Mouse (Mus musculus): ENCODE measurements at regions not wholly inside any gene's neighbourhood (a gene's known extent, or its start where the extent isn't known, plus 50 kb on each side); places are given as distances from the start of the nearest gene placed in this dataset.

DNA sequence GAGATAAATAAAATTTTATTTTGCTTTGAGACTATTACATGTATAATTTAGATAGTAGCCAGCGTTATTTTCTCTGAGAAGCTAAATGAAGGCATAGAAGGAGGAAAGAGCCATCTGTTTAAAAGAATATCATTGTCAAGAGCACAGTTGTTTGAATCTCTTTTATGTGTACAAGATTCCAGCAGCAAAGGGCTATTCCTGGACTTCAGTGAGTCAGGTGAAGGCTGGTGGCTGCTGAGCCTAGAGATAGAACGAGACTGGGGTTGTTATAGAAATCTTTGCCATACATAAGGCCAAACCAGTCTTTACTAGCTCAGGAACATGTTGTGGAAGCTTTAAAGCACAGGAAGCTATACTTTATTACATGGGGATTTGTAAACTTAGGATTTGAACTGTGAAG is 261.6 kb downstream of the Adcyap1 start:
- DNase-seq = no peak

DNA sequence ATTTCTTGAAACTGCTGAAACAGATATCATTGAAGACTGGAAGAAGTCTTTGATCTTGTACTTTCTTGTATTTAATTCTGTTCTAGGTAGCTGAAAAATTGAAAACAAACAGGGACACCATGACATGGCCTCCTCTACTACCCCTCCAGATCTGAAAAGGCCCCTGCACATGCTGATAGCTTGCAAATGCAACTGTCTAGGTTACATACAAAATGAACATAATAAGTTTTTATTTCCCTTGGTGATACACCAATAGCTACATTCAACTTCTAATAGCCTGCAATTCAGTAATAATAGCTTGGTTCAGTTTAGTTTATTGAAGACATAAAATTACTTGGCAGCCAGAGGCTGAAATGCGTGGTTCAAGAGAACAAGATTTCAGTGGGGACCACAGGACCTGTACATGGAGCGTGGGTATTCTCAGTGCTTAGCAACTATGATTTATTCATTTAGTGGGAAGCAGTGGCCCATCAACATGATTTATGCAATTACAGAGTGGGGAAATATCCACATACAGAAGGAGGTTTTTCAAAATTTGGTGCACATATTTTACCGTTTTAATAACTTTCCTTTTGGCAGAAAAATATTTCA is 264.9 kb downstream of the Adcyap1 start:
- no peak for DNase-seq

DNA sequence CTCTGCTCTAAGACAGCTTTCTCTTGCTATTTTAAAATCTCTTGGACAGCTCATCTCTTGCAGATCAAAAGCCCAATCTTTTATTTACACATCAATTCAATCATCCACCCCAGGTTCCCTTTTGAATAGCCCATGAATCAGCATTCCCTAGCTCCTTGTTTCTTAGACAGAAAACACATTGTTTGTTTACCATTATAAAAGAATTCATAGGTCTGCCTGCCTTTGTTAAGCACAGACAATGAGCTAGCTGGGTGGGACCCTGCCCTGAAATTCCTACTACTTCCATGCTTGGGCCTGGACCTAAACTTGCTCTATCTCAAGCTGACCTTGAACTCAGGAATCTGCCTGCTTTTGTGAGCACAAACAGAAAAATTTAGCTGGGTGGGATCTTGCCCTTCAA is 283.6 kb downstream of the Adcyap1 start:
- no peak for DNase-seq

DNA sequence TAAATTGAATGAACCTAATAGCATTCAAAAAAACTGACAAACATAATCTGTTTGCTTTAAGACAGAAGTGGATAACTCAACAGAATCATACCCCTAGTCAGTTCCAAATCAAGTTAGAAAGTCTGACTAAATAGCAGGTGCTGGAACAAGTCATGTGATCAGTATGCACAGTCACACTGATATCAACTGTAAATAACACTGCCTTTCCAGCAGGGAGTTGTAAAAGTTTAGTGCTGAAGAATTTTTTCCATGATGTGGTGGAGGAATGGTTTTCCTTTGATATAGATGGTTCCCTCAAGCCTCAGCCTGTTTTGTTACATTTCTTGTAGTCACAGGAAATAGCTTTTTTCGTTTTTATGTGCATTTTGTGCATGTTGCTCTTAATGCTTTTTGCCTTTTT is 285.7 kb downstream of the Adcyap1 start:
- DNase-seq = no peak

DNA sequence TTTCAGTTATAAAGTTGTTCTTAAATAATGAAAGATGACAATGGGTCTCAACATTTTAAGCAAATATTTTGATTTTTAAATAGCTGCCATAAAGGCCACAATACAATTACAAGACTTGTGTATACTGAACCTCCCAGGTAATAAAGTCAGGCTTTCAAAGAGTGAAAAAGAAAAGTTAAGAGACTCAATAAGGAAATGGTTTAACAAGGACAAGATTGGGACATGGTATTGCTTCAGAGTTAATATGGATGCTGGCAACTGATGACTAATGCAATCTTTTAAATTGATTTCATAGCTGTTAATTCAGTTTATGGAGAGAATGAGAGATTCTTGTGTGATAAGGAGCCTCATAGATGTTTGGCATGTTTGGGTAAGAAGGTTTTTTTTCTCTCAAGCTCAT is 287.6 kb downstream of the Adcyap1 start:
- no peak for DNase-seq

DNA sequence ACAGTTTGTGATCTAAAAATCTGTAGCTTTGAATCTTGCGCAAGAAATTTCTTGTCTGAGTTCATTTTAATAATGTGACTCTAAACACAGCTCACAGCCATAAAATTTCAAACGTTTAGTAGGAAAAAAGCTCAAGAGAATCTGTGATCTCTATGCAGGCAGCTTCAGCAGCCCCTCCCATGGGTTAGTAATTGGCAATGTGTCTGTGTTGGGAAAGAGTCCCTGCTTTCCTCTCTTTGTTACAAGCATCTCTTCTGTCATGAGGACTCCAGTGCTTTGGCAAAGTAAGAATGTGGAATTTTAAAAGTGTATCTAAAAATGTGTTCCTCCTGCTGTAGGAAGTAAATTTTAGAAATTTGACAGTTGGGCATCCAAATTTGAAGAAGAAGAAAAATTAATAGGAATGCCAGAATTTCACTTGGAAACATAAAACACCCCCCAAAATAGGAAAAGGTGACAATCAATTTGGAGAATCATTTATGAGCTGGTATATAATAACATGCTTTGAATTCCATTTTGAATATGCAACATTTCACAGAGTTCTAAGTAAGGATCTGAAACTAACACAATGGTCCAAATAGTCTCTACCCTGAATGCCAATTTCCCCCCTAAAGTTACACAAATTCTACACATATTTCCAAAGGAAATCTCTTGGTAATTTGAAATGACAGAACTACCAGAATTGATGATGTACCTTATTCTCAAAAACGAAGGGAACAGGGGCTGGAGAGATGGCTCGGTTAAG is 291.3 kb downstream of the Adcyap1 start:
- no peak for DNase-seq

DNA sequence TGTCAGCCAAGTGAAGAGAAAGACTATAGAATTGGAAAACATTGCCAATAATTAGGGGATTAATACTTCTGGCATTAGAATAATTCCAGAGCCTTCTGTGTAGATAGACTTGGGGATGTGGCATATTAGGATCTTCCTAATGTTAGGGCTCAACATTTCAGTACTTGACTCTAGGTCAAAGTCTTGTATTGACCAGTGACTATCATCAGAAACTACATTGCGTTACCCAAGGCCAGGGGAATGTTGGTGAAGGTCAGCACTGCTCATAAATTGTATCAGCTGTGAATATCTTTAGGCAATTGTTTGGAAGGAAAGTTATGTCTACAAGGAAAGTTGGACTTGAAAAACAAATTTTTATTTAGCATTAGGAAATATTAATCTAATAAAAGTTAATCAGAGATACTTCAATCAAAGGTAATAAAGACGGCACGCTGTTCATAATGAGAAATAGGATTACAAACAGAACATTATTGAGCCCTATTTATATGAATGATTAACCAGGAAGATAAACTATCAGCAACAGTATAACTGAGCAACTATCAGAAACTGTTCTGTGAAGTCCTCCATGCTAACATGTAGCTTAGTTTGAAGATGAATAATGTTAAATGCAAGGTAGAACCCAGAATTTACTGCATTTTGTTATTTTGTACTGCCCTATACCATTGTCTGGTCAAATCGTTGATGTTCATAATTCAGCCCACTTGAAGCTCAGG is 310.2 kb downstream of the Adcyap1 start:
- DNase-seq = no peak

DNA sequence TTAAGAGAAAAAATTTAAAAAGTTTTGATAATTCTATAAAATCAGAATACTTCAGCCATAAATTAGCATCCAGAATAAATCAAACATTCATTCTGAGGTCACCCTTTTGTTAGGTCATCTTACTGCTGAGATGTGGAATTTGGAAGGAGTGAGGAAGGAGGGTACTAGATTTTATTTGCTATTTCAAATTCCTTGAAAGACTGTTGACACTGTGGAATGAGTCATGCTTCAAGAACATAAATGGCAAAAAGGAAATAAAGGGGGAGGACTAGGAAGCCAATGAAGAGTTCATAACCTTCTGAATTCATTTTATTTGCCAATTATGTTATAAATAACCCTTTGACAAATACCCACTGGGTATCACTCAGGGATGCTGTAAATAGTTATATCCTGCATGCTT is 324.6 kb downstream of the Adcyap1 start:
- DNase-seq = no peak

DNA sequence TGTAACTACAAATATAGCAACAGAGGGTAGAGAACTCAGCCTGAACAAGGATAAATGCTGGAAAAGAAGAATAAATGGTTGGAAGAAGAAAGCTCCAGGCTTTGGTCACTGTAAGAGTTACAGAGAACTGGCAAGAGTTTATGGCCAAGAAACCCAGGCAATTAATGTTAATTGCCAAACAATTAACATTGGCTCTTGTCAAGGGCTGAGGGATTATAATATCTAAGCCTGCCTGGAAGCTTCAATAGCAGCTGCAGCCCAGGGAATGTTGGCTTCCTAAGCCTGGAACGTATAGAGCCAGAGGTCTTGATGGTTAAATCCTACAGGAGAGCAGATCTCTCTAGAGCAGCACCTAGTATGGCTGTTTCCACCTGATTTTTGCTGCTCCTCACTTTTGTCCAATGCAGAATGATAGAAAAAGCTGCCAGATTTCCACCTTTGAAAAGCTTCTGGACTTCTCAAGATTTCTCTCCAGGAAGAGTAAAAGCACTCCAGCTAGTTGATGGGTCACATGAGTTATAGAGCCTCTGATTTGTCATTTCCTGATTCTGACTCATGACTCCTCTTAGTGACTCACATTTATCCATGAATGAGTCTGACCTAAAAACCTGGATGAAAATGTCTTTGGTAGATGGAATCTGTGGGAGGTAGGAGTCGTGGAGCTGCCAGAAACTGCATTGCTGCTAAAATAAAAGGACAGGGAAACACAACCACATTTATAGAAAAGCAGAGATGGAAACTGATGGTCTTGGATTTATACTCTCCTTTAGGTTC is 327.2 kb downstream of the Adcyap1 start:
- DNase-seq = no peak

DNA sequence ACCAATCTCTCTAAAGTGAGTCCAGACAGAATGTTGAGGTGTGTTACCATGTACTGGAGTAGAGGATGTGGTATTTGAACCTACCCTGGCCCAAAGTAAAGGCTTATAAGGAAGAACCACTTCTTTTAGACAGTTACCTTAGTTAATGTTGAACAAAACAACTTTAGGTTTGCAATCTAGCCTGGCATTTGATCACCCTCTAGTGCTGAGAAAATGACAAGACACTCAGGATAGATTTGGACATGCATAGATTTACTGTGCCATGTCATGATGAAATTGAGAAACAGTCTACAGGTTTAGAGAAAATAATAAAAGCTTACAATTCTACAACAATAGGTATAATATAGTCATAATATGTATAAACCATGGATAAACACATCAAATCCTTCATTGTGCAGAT is 333.7 kb downstream of the Adcyap1 start:
- DNase-seq = no peak

DNA sequence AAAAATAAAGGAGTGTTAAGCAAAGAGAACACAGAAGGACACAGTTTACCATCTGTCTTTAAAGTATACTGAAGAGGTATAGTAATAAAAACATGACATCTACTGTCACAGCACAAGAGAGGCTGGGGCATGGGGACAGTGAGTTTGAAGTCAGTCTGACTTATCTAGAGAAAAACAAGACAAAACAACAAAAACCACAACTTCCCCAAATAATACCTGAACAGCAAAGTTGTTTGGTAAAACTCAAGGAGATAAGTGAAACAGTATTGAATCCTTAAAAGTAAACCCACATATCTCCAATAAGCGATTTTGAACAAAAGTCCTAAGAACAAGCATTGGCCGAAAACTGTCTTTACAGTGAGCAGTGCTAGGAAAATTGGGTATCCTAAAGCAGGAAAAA is 336.1 kb downstream of the Adcyap1 start:
- no peak for DNase-seq

DNA sequence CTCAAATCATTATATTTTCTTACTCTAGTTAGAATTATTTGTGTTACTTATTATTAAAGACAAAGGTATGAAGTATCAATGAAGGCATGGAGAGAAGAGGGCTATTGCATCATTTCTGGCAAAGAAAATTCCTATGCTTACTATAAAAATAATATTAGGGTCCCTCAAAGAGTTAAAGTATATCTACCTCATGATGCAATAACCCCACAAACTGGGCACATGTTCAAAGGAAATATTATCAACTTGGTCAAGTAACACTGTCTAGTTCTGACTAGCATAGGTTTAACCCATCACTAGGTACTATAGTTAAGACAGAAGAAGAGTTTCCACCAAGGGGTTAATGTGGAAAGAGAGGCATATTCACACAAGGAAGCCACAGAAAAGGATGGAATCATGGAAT is 336.9 kb downstream of the Adcyap1 start:
- no peak for DNase-seq

DNA sequence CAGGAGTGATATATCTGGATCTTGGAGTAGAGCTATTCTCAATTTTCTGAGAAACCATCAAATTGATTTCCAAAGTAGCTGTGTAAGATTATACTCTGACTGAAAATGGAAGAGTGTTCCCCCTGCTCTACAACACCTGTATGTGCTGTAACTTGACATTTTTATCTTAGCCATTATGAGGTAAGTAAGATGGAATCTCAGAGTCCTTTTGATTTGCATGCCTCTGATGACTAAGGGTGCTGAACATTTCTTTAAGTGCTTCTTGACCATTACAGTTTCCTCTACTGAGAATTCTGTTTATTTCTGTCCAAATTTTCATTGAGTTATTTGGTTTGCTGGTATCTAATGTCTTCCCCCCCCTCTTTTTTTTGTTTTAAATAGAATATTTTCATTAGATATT is 343.0 kb downstream of the Adcyap1 start:
- DNase-seq = no peak

DNA sequence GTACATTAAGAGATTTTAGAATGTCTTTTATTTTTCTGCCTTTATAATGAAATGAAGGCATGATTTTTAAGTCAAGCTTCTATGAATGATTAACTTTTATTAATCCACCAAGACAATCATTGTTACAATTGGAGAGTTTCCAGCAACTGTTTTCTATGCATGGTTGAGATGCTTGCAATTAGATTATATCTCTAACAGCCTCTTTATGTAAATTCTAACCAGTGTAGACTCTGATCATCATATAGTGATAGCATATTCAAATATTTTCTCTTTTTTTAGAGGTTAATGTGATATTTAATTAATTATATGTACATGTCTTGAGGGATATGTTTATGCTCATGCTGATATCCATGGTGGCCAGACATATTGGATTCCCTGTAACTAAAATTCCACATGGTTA is 351.5 kb downstream of the Adcyap1 start:
- DNase-seq = no peak

DNA sequence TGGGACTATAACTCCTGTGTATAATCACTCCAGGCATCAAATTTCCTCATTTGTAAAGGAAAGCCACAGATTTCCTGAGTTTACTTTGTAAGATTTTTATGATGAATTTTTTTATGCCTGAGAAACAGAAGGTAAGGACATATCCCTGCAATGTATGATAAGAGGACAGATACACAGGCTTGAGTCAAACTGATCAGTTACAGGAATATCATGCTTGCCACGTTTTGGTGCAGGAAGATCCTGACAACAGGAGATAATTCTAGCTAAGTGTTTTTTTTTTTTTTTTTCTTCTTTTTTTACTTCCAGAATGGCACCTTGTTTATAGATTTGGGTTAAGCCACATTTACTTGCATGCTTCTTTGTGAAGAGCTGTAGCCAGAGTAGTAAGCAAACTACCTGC is 357.1 kb downstream of the Adcyap1 start:
- DNase-seq = no peak

DNA sequence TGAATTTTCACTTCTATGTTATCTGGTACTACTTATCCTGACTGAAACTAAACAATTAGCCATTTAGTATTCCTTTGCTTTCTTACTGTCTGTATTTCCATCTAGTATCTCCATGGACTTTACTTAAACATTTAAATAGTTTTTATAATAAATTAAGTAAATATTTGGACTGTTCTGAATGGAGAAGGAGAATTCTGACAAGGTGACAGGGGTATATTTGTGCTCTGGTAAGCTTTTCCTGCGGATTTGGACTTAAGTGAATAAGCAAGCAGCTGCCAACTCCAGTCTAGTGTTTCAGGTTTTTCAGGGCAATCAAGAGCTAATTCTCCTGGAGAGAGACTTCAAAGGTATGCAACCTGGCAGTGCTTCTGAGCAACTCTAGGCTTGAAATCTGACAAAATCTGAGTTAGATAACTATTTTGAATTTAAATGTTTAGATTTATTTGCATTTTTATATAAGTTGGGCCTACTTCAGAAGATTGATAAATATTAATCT is 364.5 kb downstream of the Adcyap1 start:
- DNase-seq = peak in 1 of 2 experiments; percentile 14

DNA sequence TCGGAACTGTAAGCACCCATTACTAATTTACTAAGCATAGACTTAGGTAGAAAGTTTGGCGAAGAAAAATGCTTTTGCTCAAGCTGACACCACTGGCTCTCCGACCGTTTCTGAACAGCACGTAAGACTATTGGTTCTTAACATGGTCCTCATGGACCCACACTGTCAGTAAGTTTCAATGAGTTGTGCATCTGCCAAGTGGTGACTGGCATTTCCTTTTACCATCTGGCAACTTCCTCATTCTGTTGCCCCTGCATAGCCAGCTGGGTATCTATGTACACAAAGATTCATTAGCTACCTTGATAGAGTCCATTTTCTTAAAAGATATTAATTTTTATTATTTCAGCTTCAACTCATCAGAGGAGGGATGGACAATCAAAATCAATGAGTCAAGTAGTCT is 381.2 kb downstream of the Adcyap1 start:
- DNase-seq = no peak

DNA sequence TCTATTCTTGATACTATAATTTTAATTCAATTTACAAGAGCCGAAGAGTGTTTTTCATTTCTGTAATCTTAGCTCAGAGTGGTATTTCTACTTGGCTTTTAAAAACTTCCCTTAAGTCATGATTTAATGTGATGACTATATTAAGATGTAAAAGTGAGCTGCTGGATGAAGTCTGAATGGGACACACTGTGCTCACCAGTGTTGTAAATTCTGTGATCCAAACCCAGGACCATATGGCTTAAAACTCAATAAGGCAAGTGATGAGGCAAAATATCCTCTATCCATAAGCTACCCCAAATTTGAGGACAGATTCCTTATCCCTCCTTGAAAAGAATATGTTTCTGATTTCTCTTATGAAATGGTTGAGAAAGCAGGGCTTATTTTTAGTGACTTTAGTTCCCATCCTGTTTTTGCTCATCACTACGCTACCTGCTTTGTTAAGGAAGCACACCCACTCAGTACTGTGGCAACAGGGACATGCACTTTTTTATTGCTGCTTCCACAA is 399.4 kb downstream of the Adcyap1 start:
- DNase-seq = no peak

DNA sequence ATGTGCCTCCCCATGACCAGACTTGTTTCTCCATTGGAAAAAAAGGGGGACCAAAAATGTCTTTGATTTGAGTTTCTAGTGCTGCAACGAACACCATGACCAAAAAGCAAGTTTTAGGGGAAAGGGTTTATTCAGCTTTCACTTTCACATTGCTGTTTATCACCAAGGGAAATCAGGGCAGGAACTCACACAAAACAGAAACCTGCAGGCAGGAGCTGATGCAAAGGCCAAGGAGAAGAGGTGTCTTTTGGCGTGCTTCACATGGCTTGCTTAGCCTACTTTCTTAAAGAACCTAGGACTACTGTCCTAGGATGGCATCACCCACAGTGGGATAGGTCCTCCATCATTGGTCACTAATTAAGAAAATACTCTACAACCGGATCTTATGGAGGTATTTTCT is 401.4 kb downstream of the Adcyap1 start:
- no peak for DNase-seq

DNA sequence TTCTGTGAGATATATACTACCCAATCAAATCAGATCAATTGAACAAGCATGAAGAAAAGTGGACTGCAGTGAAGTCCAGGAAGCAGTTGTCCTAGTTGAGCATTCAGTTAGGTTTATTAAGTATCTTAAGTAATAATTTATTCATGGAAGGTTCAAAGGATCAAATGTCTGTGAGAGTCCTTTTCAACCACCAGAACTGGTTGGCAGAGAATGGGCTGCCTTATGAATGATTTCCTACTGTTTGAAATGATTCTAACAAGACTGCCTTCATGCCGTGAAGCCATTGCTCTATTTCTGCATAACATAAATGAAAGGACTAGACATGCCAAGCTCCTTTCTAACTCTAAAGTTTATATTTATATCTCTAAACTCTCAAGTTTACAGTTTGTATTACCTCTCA is 410.4 kb downstream of the Adcyap1 start:
- no peak for DNase-seq

DNA sequence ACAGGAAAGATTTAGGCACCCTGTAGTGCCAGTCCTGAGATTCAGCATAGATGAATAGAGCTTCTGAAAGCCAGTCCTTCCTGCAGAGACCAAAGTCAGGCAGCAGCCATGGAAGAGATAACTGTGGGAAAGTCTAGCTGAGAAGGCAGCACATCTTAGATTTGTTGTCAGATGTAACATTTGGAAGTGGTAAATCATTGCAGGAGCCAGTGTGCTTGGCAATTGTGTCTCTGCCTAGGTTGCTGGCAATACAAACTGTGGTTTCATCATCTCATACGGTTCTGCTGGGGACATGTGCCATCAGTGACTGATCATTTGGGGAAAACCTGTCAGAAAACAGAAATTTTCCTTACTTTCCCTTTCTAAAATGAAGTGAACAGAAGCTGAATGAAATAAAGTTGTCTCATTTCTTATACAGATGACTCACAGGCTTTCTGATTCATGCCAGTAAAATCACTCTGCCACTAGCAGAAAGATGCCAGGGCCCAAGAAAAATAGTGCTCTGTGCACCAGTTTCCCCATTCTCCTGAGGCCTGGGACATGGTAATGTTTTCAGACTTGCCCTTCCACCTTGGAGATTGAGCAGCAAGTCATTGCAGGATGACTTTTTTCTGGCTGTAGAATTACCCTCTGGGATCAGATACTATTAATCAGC is 411.3 kb downstream of the Adcyap1 start:
- no peak for DNase-seq
